Mouse (Mus musculus): ENCODE measurements around the gene Rai14.

DNA sequence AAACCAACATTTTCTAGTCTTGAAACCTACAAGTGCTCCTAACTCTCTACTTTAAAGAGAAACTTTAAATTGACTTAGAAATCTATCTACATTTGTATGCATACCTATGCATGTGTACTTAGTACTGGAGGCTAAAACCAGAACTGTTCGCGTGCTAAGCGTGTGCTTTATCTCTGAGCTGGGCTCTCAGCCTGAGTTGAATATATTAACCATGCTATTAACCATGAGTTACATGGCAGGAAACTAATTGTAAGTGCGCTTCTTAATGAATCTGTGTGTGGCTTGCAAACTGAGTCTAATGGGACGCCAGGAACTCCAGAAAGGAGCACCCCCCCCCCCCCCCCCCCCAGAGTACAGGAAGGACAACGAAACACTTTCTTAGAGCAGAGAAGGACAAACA is 119.0 kb downstream of the Rai14 start:
- TF ChIP-seq EP300 (IDR thresholded peaks at IDR 0.05; ENCODE audit: low read depth) (no peak), CTCF (IDR thresholded peaks at IDR 0.05; ENCODE audit: low read depth) (no peak)
